Mouse (Mus musculus) intestine, postnatal 0 days (tissue): ENCODE measurements around the gene Ybx3. TPM values are rescaled to one million over a fixed set of nuclear protein-coding genes. Genes with fewer than 3 reads are reported as not detected.
A peak's percentile ranks its signal among the peaks of the same experiment; 100 is the strongest.

Experiments
- ATAC-seq: fragments of 200-750 bp; cut with Nextera tagmentation; 2 replicates; pipeline ENCODE4 v1.8.0; 2017; ENCODE audit warnings: mild to moderate bottlenecking, moderate TSS enrichment, moderate library complexity
- H3K27ac ChIP-seq: fragments of 300-500 bp; sonication (generic); 2 replicates; pipeline ENCODE4 v1.5.1; 2014; ENCODE audit warnings: mild to moderate bottlenecking, low read depth, low read length, moderate library complexity
- H3K27me3 ChIP-seq: fragments of 300-500 bp; sonication (generic); replicated peaks from 2 replicates; pipeline ENCODE4 v1.6.1; 2014; ENCODE audit warnings: low read length, mixed read lengths; ENCODE audit not compliant: control insufficient read depth, insufficient read depth
- H3K36me3 ChIP-seq: fragments of 300-500 bp; sonication (generic); 2 replicates; pipeline ENCODE4 v1.6.1; 2014; ENCODE audit warnings: mild to moderate bottlenecking, moderate library complexity; ENCODE audit not compliant: control insufficient read depth, insufficient read depth
- H3K4me1 ChIP-seq: fragments of 300-500 bp; sonication (generic); replicated peaks from 2 replicates; pipeline ENCODE4 v1.6.1; 2014; ENCODE audit warnings: antibody characterized with exemption, low read length, mixed read lengths; ENCODE audit not compliant: control insufficient read depth, insufficient read depth
- H3K4me2 ChIP-seq: fragments of 300-500 bp; sonication (generic); replicated peaks from 2 replicates; pipeline ENCODE4 v1.6.1; 2014; ENCODE audit warnings: low read depth, mild to moderate bottlenecking, moderate library complexity
- H3K4me3 ChIP-seq: fragments of 300-500 bp; sonication (generic); 2 replicates; pipeline ENCODE4 v1.5.1; 2014; ENCODE audit warnings: low read depth, low read length
- H3K9ac ChIP-seq: fragments of 300-500 bp; sonication (generic); 2 replicates; pipeline ENCODE4 v1.6.1; 2014; ENCODE audit warnings: mild to moderate bottlenecking, low read depth, low read length
- H3K9me3 ChIP-seq: fragments of 300-500 bp; sonication (generic); 2 replicates; pipeline ENCODE4 v1.6.1; 2016; ENCODE audit warnings: mixed run types; ENCODE audit not compliant: control insufficient read depth
- CTCF ChIP-seq: sonication (generic); IDR thresholded peaks from 2 replicates; pipeline ENCODE4 v1.5.1; 2016; ENCODE audit warnings: low read depth, mild to moderate bottlenecking, control low read depth, antibody characterized with exemption, moderate library complexity
- WGBS: fragments of 180-500 bp; shearing (Covaris S2); extraction: QIAGEN DNeasy Blood & Tissue Kit; methylation state at CpG from one replicate; pipeline ENCODE4 v1.1.7; 2014; 5-methylcytosine and 5-hydroxymethylcytosine counted together
- polyA plus RNA-seq: library from polyadenylated mRNA; unstranded; fragments of >200 nt; fragmentation: Nextera tagmentation; extraction: Ambion mirVana; gene quantifications from 2 replicates; pipeline ENCODE4 v1.2.1, GENCODE M21; 2015

Gene Ybx3
- polyA plus RNA-seq, 1 experiment from 2014 or later, result 39.9 TPM

GRCm38 (mm10) chr6:131344346-131344745, 43.9 kb downstream of the Ybx3 start:
- H3K4me3 ChIP-seq, result no peak overlapping the region
- no peaks in the 10 kb centered on the region for H3K27me3 ChIP-seq
- H3K4me2 ChIP-seq, result no peak overlapping the region
- TF ChIP-seq CTCF, result no peak
- no peaks in the 10 kb centered on the region for H3K36me3 ChIP-seq
- H3K27ac ChIP-seq, result no peak overlapping the region
- H3K9ac ChIP-seq, result no peak overlapping the region
- no peaks in the 10 kb centered on the region for H3K9me3 ChIP-seq
- 0 out of 2 replicates have a peak, but pooled peaks cover 4% of the 10 kb centered on the region for H3K4me1 ChIP-seq
- 0 out of 2 replicates have a peak, but pooled peaks have one; percentile 34 for ATAC-seq
- 58% methylated on average over 7 of the region's 7 CpGs for WGBS

DNA sequence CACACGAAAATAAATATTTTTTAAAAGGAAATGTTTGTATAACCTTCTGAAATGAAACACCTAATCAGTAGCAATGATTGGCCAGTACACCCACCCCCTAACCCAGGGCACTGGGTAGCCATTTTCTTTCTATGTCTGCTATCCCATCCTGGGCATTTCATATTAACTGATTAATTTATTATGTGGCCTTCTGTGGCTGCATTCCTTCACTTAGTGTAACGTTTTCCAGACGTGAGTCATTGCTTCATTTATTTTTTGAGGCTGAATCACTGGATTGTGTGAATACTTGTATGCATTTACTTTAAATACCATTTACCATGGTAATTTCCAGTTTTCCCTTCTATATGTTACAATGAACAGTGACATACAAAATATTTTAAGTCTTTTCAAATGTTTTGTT, 48.2 kb downstream of the Ybx3 start:
- TF ChIP-seq CTCF, result no peak
- Histone ChIP-seq H3K4me2 (no peak overlapping the region), H3K36me3 (no peaks in the 10 kb centered on the region), H3K9ac (no peak overlapping the region), H3K27me3 (no peaks in the 10 kb centered on the region), H3K27ac (no peak overlapping the region), H3K4me3 (no peak overlapping the region), H3K4me1 (0 out of 2 replicates have a peak, but pooled peaks cover 4% of the 10 kb centered on the region), H3K9me3 (no peaks in the 10 kb centered on the region)
- 51% methylated on average over 3 of the region's 3 CpGs for WGBS
- no peak for ATAC-seq

DNA sequence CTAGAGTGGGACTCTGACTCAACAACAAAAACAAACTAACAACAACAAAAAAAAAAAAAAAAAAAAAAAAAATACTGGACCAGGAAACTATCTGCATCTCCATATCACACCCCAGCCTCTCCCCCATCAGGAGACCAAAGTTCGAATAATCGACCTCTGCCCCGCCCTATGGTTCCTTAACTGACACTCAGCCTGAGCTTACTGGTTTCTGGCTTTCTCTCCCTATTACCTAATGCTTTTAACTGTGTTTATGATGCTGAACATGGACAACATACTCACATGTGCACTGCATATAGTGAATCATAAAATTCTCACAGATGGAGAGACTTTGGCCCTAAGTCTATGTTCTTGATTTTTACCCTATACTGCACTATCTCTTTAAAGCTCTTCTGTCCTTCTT, 49.0 kb downstream of the Ybx3 start:
- H3K4me1 ChIP-seq, result 0 out of 2 replicates have a peak, but pooled peaks cover 4% of the 10 kb centered on the region
- no peak overlapping the region for H3K9ac ChIP-seq
- H3K36me3 ChIP-seq, result no peaks in the 10 kb centered on the region
- WGBS, result 54% methylated on average over 3 of the region's 3 CpGs
- no peaks in the 10 kb centered on the region for H3K9me3 ChIP-seq
- no peak overlapping the region for H3K4me2 ChIP-seq
- no peak for TF ChIP-seq CTCF
- no peaks in the 10 kb centered on the region for H3K27me3 ChIP-seq
- H3K4me3 ChIP-seq, result no peak overlapping the region
- H3K27ac ChIP-seq, result no peak overlapping the region
- ATAC-seq, result peak; percentile 96

DNA sequence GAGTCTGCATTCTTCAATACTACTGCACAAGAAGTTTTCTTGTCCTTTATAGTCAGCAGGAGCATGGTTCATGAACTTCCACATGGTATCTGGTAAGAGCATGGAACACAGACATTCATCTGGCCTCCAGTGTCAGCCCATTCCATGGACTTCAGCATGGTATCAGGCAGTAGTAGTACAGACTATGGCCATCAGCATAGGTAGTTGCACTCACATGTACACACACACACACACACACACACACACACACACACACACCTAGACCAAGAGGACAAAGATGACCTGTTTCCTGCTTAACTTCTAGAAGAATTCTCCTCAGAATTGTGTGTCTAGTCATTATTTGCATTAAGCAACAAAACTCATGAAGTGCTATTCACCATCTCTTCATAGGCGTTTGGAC, 49.5 kb downstream of the Ybx3 start:
- no peaks in the 10 kb centered on the region for H3K36me3 ChIP-seq
- H3K27me3 ChIP-seq, result no peaks in the 10 kb centered on the region
- H3K4me3 ChIP-seq, result no peak overlapping the region
- no peak overlapping the region for H3K4me2 ChIP-seq
- no peak for TF ChIP-seq CTCF
- no peak overlapping the region for H3K9ac ChIP-seq
- WGBS, result 36% methylated on average over 1 of the region's 1 CpGs
- H3K27ac ChIP-seq, result no peak overlapping the region
- H3K4me1 ChIP-seq, result 0 out of 2 replicates have a peak, but pooled peaks cover 4% of the 10 kb centered on the region
- no peaks in the 10 kb centered on the region for H3K9me3 ChIP-seq
- peak; percentile 66 for ATAC-seq

- H3K4me1 ChIP-seq, result no peaks in the 10 kb centered on the region
- H3K27me3 ChIP-seq, result no peaks in the 10 kb centered on the region
- ATAC-seq, result peak; percentile 84
- H3K27ac ChIP-seq, result no peak overlapping the region
- no peak for TF ChIP-seq CTCF
- no peak overlapping the region for H3K4me3 ChIP-seq
- no peak overlapping the region for H3K9ac ChIP-seq
- no peaks in the 10 kb centered on the region for H3K36me3 ChIP-seq
- H3K4me2 ChIP-seq, result no peak overlapping the region
- 38% methylated on average over 2 of the region's 2 CpGs for WGBS
- H3K9me3 ChIP-seq, result no peaks in the 10 kb centered on the region
These were observed 61.2 kb downstream of the Ybx3 start for GRCm38 (mm10) chr6:131327076-131327475.

DNA sequence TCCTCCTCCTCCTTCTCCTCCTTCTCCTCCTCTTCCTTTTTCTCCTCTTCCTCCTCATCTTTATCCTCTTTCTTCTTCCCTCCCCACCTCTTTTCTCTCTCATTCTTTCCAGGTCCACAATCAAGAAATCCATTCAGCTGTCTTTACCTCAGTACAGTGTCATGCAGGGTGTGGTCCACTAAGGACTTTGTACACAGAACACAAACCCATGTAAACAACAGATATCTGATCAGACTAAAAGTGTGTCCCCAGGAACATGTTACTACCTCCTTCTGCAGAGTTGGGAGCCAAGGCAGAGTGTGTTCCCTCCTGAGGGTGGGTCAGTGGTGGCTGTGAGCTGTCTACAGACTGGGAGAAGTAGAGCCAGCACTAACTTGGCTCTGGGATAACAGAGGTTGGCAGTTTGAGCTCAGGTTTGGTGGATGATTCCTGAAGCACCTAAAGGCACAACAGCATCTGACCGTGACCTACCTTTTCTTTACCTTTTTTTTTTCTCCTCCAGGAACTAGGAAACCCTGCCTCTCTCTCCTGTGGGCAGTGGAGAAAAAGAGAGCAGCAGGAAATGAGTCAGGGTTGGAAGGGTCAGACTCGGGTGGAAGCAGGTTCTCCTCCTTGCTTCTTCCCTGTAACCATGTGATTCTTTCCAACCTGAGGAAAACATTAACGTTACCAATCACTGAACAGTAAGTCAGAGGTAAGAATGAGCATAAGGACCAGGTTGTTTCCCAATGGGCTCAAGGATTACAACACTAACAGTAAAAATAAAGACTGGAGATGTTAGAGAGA, 66.2 kb downstream of the Ybx3 start:
- Histone ChIP-seq H3K36me3 (no peaks in the 10 kb centered on the region), H3K27me3 (no peaks in the 10 kb centered on the region), H3K4me1 (no peaks in the 10 kb centered on the region), H3K9me3 (no peaks in the 10 kb centered on the region), H3K4me2 (peak overlapping the region; percentile 30), H3K27ac (peak overlapping the region; percentile 50; the same call in 1 of the 2 replicates), H3K4me3 (no peak overlapping the region), H3K9ac (no peak overlapping the region)
- no peak for TF ChIP-seq CTCF
- peak; percentile 89 for ATAC-seq
- 31% methylated on average over 3 of the region's 3 CpGs for WGBS
